Mouse (Mus musculus) hindbrain, embryonic 13.5 days (tissue): ENCODE results near the gene Gm8947. TPM values are rescaled to one million over a fixed set of nuclear protein-coding genes. Genes with fewer than 3 reads are reported as not detected.
A peak's percentile ranks its signal among the peaks of the same experiment; 100 is the strongest.
"Not testable (repeated sequence)": the region's sequence is repeated elsewhere in the genome, so short reads cannot be mapped to it uniquely, and the experiment has no call there.

Source experiments
- ATAC-seq: fragments of 200-750 bp; cut with Nextera tagmentation; 2 replicates; pipeline ENCODE4 v1.8.0; 2017; ENCODE audit warnings: moderate TSS enrichment; ENCODE audit not compliant: low FRiP score
- H3K27ac ChIP-seq: fragments of 300-500 bp; sonication (generic); 2 replicates; pipeline ENCODE4 v1.5.1; 2015; ENCODE audit warnings: inconsistent platforms, mild to moderate bottlenecking, moderate library complexity
- H3K27me3 ChIP-seq: fragments of 300-500 bp; sonication (generic); 2 replicates; pipeline ENCODE4 v1.6.1; 2015; ENCODE audit warnings: mild to moderate bottlenecking, inconsistent platforms
- H3K36me3 ChIP-seq: fragments of 300-500 bp; sonication (generic); 2 replicates; pipeline ENCODE4 v1.6.1; 2015; ENCODE audit warnings: mild to moderate bottlenecking, inconsistent platforms
- H3K4me1 ChIP-seq: fragments of 300-500 bp; sonication (generic); replicated peaks from 2 replicates; pipeline ENCODE4 v1.6.1; 2015; ENCODE audit warnings: inconsistent platforms
- H3K4me2 ChIP-seq: fragments of 300-500 bp; sonication (generic); 2 replicates; pipeline ENCODE4 v1.6.1; 2015; ENCODE audit warnings: inconsistent platforms, mild to moderate bottlenecking, moderate library complexity
- H3K4me3 ChIP-seq: fragments of 300-500 bp; sonication (generic); 2 replicates; pipeline ENCODE4 v1.5.1; 2015; ENCODE audit warnings: mild to moderate bottlenecking, inconsistent platforms
- H3K9ac ChIP-seq: fragments of 300-500 bp; sonication (generic); 2 replicates; pipeline ENCODE4 v1.6.1; 2015; ENCODE audit warnings: mild to moderate bottlenecking, inconsistent platforms
- H3K9me3 ChIP-seq: fragments of 300-500 bp; sonication (generic); 2 replicates; pipeline ENCODE4 v1.6.1; 2016; ENCODE audit warnings: inconsistent platforms
- WGBS: fragments of 180-500 bp; shearing (Covaris S2); methylation state at CpG from one replicate; pipeline ENCODE4 v1.1.7; 2015; 5-methylcytosine and 5-hydroxymethylcytosine counted together
- polyA plus RNA-seq: library from polyadenylated mRNA; unstranded; fragments of >200 nt; fragmentation: Nextera tagmentation; extraction: Ambion mirVana; gene quantifications from 2 replicates; pipeline ENCODE4 v1.2.1, GENCODE M21; 2015

Gene Gm8947
- polyA plus RNA-seq, result not detected in 2 replicates

DNA sequence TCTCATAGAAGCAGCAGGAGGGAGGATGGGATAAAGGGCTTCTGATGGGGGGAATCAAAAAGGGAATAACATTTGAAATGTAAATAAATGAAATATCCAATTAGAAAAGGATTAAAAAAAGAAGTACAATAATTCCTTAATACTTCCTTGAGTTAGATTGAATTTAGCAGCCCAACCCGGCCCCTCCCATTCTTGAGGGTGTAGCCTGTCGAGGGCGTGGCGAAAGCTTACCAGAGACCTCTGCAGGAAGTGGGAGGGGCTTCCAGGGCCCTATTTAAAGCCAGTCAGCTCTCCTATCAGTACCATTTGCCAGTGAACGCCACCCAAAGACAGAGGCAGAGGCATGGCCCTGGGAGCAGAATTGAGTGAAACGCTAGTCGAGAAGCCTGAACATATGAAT is at the start of gene Gm8947:
Gene Gm8947, plus strand, starts transcription at position 302 of the 400 bp plus-strand sequence.
- not testable (repeated sequence) for H3K9ac ChIP-seq, H3K27ac ChIP-seq, H3K4me3 ChIP-seq, H3K9me3 ChIP-seq, H3K27me3 ChIP-seq, H3K4me2 ChIP-seq, H3K4me1 ChIP-seq, H3K36me3 ChIP-seq, ATAC-seq
- no CpG with 5 or more reads among the region's 7 CpGs for WGBS

GRCm38 (mm10) chr1:151144471-151145146 is 47.6 kb upstream of the Gm8947 start:
- H3K9ac ChIP-seq, result no peak overlapping the region
- 82% methylated on average over 6 of the region's 6 CpGs for WGBS
- no peak overlapping the region for H3K4me2 ChIP-seq
- H3K27me3 ChIP-seq, result no peaks in the 10 kb centered on the region
- no peaks in the 10 kb centered on the region for H3K36me3 ChIP-seq
- H3K9me3 ChIP-seq, result no peaks in the 10 kb centered on the region
- no peak overlapping the region for H3K27ac ChIP-seq
- no peak overlapping the region for H3K4me3 ChIP-seq
- H3K4me1 ChIP-seq, result no peaks in the 10 kb centered on the region
- no peak for ATAC-seq

DNA sequence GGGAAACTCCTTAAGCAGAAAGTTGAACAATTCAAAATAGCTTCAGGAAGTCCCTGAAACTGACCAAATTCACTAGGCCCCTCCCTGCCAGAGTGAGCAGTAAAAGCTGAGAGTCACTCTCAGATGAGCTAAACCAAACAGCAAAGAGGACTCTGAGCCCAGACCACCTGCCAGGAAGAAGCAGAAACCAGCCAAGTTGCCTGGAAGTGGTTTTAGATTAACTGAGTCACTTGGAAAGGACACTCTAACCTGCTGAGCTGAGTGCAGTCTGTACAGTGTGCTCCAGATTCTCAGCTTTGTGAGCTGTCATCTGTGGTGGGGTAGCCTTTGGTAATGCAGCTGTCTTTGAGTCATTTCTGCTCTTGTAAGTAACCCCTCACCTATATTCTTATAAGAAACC is 44.4 kb upstream of the Gm8947 start:
- Histone ChIP-seq H3K36me3 (no peaks in the 10 kb centered on the region), H3K4me1 (no peaks in the 10 kb centered on the region), H3K9ac (no peak overlapping the region), H3K4me2 (no peak overlapping the region), H3K27ac (no peak overlapping the region), H3K4me3 (no peak overlapping the region), H3K9me3 (no peaks in the 10 kb centered on the region), H3K27me3 (no peaks in the 10 kb centered on the region)
- no peak for ATAC-seq

DNA sequence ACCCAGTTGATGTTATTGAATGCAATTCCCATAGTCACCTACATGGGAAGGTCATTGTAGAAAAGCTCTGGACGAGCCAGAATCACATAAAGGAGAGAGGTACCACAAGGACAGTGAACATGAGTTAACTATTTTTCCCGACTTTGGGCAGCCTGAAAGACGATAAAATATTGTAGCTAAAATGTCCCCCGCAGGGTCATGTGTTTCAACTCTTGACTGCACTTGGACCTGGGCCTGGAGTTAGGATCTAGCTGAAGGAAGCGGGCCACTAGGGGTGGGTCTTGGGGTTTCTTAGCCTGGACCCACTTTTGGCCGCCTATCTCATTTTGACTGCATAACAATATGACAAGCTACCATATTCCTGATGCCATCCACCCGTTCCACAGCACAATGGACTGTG is 42.0 kb upstream of the Gm8947 start:
- WGBS, result 96% methylated on average over 7 of the region's 7 CpGs
- H3K4me3 ChIP-seq, result no peak overlapping the region
- H3K4me2 ChIP-seq, result no peak overlapping the region
- no peaks in the 10 kb centered on the region for H3K36me3 ChIP-seq
- no peaks in the 10 kb centered on the region for H3K4me1 ChIP-seq
- ATAC-seq, result no peak
- H3K9ac ChIP-seq, result no peak overlapping the region
- H3K9me3 ChIP-seq, result no peaks in the 10 kb centered on the region
- H3K27me3 ChIP-seq, result no peaks in the 10 kb centered on the region
- no peak overlapping the region for H3K27ac ChIP-seq

DNA sequence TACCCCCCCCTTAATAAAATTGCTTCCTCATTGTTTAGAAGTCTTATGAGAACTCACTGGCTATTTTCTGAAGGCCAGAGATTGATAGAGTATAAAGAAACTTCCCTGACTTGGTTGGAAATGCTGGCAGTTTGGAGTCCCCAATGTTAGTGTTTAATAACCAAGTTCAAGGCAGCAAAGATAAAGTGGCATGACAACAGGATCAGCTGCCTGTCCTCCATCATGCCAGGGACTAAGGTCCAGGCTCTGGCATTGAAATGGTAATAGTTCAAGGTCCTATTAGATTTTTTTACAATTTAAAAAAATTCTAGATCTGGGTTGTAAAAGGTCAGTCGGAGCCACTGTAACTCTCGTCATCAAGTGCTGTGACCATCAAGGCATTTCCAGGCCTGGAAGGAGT is 41.1 kb upstream of the Gm8947 start:
- 70% methylated on average over 2 of the region's 2 CpGs for WGBS
- no peak overlapping the region for H3K9ac ChIP-seq
- no peak for ATAC-seq
- H3K9me3 ChIP-seq, result no peaks in the 10 kb centered on the region
- H3K36me3 ChIP-seq, result no peaks in the 10 kb centered on the region
- no peak overlapping the region for H3K4me3 ChIP-seq
- H3K4me2 ChIP-seq, result no peak overlapping the region
- no peaks in the 10 kb centered on the region for H3K27me3 ChIP-seq
- H3K27ac ChIP-seq, result no peak overlapping the region
- H3K4me1 ChIP-seq, result no peaks in the 10 kb centered on the region

GRCm38 (mm10) chr1:151153056-151153652 is 39.0 kb upstream of the Gm8947 start:
- whole genome bisulfite sequencing, result 89% methylated on average over 6 of the region's 6 CpGs

DNA sequence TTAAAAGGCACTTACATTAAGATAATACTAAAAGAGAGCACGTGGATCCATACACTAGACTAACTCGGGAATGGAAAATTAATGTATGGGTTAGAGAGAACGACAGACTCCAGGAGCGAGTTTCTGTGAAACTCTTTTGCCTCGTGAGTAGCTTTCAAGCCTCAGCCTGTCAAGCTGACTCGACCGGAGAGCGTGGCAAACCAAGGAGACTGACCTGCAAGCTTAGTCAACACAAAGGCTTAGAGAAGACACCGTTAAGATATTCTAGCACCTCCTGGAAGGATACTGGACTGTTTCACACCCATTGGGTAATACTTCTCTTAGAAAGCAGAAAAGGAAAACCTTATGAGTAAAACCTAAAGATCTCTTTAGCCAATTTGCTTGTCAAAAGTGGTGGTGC is 38.0 kb upstream of the Gm8947 start:
- not testable (repeated sequence) for H3K4me1 ChIP-seq, H3K9ac ChIP-seq, ATAC-seq, H3K27me3 ChIP-seq, H3K4me3 ChIP-seq, H3K4me2 ChIP-seq, H3K36me3 ChIP-seq, H3K27ac ChIP-seq, H3K9me3 ChIP-seq
- 95% methylated on average over 9 of the region's 9 CpGs for WGBS

More at GRCm38 (mm10) chr1:151153056-151153652, 39.0 kb upstream of the Gm8947 start:
- no peak overlapping the region for H3K4me2 ChIP-seq
- no peak overlapping the region for H3K9ac ChIP-seq
- no peak overlapping the region for H3K27ac ChIP-seq
- H3K4me3 ChIP-seq, result no peak overlapping the region
- H3K36me3 ChIP-seq, result no peaks in the 10 kb centered on the region
- no peaks in the 10 kb centered on the region for H3K9me3 ChIP-seq
- no peaks in the 10 kb centered on the region for H3K27me3 ChIP-seq
- ATAC-seq, result no peak
- H3K4me1 ChIP-seq, result peaks cover 8% of the 10 kb centered on the region

GRCm38 (mm10) chr1:151156129-151156528 is 36.0 kb upstream of the Gm8947 start:
- H3K27me3 ChIP-seq, result no peaks in the 10 kb centered on the region
- no peak overlapping the region for H3K4me3 ChIP-seq
- no peak for ATAC-seq
- peaks cover 12% of the 10 kb centered on the region for H3K4me1 ChIP-seq
- no peak overlapping the region for H3K27ac ChIP-seq
- WGBS, result 85% methylated on average over 3 of the region's 3 CpGs
- no peaks in the 10 kb centered on the region for H3K9me3 ChIP-seq
- no peak overlapping the region for H3K9ac ChIP-seq
- no peaks in the 10 kb centered on the region for H3K36me3 ChIP-seq
- no peak overlapping the region for H3K4me2 ChIP-seq

- ATAC-seq, result no peak
- no peaks in the 10 kb centered on the region for H3K9me3 ChIP-seq
- H3K9ac ChIP-seq, result no peak overlapping the region
- H3K4me2 ChIP-seq, result no peak overlapping the region
- no peaks in the 10 kb centered on the region for H3K36me3 ChIP-seq
- 84% methylated on average over 7 of the region's 7 CpGs for WGBS
- H3K27me3 ChIP-seq, result no peaks in the 10 kb centered on the region
- H3K4me1 ChIP-seq, result peaks cover 12% of the 10 kb centered on the region
- H3K27ac ChIP-seq, result no peak overlapping the region
- no peak overlapping the region for H3K4me3 ChIP-seq
Measured at GRCm38 (mm10) chr1:151156777-151157632, 35.2 kb upstream of the Gm8947 start.

DNA sequence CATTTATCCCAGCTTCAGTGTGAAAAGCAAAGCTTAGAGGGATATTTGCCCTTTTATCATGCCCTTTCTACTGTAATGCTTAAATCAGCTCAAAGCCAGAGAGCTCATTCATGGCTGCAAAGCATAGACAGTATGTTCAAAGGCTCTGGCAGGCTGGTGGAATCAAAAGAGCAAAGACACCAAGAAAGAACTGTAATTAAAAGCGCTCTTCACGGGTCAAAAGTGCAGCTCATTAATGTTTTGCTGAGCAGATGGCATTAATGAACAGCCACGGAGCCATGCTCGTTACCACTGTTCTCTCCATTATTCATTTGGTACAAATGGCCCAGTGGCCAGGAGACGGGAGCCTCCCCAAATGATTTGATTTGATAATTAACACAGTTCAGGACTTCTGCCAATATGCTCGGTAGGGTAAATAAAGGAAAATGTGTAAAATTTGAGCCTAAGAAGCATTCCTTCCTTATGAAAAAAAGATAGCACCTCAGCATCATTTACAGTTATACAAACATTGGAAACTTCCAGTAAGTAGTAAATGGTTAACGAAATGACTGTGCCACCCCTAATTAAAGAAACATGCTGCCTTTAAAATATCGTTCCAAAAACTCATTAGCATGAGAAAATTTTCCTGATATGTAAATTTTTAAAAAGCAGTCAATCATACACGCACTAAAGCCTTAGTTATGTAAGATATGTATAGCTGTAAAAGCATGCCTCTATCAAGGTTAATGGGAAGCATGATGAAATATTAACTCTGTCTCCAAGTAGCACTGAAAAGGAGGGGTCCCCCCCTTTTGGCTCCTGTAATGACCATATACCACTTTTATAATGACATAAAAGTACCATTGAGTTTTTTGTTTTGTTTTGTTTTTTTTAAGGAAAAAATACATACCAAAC is 34.0 kb upstream of the Gm8947 start:
- Histone ChIP-seq H3K27me3 (no peaks in the 10 kb centered on the region), H3K4me1 (peaks cover 12% of the 10 kb centered on the region), H3K4me3 (no peak overlapping the region), H3K9me3 (no peaks in the 10 kb centered on the region), H3K36me3 (no peaks in the 10 kb centered on the region), H3K27ac (0 out of 2 replicates have a peak overlapping the region, but pooled peaks have one; percentile 40), H3K4me2 (no peak overlapping the region), H3K9ac (no peak overlapping the region)
- ATAC-seq, result peak; percentile 75
- WGBS, result 27% methylated on average over 9 of the region's 9 CpGs

DNA sequence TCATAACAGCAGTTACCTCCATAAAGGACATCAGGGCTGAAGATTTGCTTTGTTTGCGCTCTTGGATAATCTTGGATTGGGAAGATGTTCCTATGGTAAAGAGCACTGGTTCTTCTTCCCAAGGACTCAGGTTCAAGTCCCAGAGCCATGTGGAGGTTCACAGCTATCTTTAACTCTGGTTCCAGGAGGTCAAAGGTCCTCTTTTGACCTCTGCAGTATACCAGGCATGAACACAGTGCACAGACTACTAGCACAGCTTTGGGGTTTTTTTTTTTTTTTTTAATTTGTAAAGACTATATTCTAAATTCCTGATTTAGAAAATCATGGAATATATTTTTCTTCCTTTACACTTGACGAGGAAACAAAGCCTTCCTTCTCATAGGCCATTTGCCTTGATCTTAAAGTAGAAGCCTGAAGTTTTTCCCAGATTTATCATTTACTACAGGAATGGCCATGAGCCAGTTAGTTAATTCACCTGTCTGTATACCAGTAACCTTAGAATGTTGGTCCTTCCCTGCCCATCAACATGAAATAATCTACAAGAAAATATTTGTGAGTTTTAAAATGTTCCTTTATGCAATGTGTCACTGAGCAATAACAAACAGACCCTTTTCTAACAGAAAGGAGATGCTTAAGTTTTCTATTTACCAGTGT is 33.2 kb upstream of the Gm8947 start:
- Histone ChIP-seq H3K27me3 (no peaks in the 10 kb centered on the region), H3K27ac (no peak overlapping the region), H3K4me2 (no peak overlapping the region), H3K4me3 (no peak overlapping the region), H3K4me1 (peaks cover 12% of the 10 kb centered on the region), H3K36me3 (no peaks in the 10 kb centered on the region), H3K9ac (no peak overlapping the region), H3K9me3 (no peaks in the 10 kb centered on the region)
- 86% methylated on average over 2 of the region's 2 CpGs for WGBS
- ATAC-seq, result no peak
